Mouse (Mus musculus) C2C12 (cell line): ENCODE data around the gene Galnt10. TPM values are rescaled to one million over a fixed set of nuclear protein-coding genes. Genes with fewer than 3 reads are reported as not detected.
A peak's percentile ranks its signal among the peaks of the same experiment; 100 is the strongest.

Experiments
- H3K27me3 ChIP-seq: one replicate; pipeline ENCODE4 v1.6.1; 2011; ENCODE audit not compliant: control insufficient read depth, insufficient read depth, insufficient read length
- H3K36me3 ChIP-seq: one replicate; pipeline ENCODE4 v1.6.1; 2011; ENCODE audit not compliant: control insufficient read depth, insufficient read depth
- H3K4me3 ChIP-seq: one replicate; pipeline ENCODE4 v1.5.1; 2011; ENCODE audit warnings: mild to moderate bottlenecking, control low read depth; ENCODE audit not compliant: poor library complexity, insufficient read depth, severe bottlenecking
- H3K79me2 ChIP-seq: one replicate; pipeline ENCODE4 v1.6.1; 2011; ENCODE audit not compliant: control insufficient read depth, insufficient read depth
- H3K79me3 ChIP-seq: one replicate; pipeline ENCODE4 v1.6.1; 2011; ENCODE audit warnings: low read depth, control low read depth
- H3ac ChIP-seq: one replicate; pipeline ENCODE3; 2011; ENCODE audit warnings: low read depth; ENCODE audit not compliant: control insufficient read depth, insufficient read length
- CEBPB ChIP-seq: IDR thresholded peaks from one replicate; pipeline ENCODE4 v1.6.1; 2011; ENCODE audit warnings: low read depth, mild to moderate bottlenecking, control low read depth, moderate library complexity
- CTCF ChIP-seq: IDR thresholded peaks from one replicate; pipeline ENCODE4 v1.5.1; 2011; ENCODE audit not compliant: control insufficient read depth, insufficient read depth, insufficient read length
- FOSL1 ChIP-seq: IDR thresholded peaks from one replicate; pipeline ENCODE4 v1.8.0; 2011; ENCODE audit warnings: mild to moderate bottlenecking, low read length; ENCODE audit not compliant: poor library complexity, insufficient read depth, severe bottlenecking
- MAX ChIP-seq: IDR thresholded peaks from one replicate; pipeline ENCODE4 v1.6.1; 2011; ENCODE audit warnings: mild to moderate bottlenecking, control low read depth
- MYOD1 ChIP-seq: IDR thresholded peaks from one replicate; pipeline ENCODE4 v1.6.1; 2011; ENCODE audit warnings: low read depth; ENCODE audit not compliant: control insufficient read depth, insufficient read length
- MYOG ChIP-seq: IDR thresholded peaks from one replicate; pipeline ENCODE4 v1.6.1; 2011; ENCODE audit not compliant: control insufficient read depth, insufficient read length; ENCODE audit errors: extremely low read depth
- USF1 ChIP-seq: IDR thresholded peaks from one replicate; pipeline ENCODE4 v1.6.1; 2011; ENCODE audit warnings: low read depth, mild to moderate bottlenecking, control low read depth, moderate library complexity
- polyA plus RNA-seq: library from polyadenylated mRNA; unstranded; fragments of >200 nt; fragmentation: generic; extraction: Trizol; gene quantifications from one replicate; pipeline ENCODE4 v1.2.1, GENCODE M21; 2012; ENCODE audit warnings: missing spikeins

The Galnt10 gene
- polyA plus RNA-seq, 1 experiment, result 43.0 TPM

DNA sequence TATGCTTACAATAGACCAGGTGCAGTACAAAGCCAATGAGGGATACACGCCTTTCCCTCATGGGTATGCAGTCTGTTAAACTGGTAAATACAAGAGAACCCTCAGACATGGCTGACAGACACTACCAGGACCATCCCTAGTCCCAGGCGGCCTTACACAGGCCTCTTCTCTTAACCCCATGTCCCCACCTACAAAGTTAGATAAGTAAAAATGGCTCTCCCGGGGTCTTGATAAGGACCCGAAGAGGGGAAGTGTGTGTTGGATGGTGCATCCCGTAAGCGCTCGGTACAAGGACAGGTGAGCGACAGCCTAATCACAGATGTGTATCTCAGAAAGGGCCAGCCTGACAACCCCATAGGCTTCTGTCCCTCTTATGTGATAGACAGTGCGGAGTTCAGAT, 42.0 kb downstream of the Galnt10 start:
- Histone ChIP-seq H3K79me2 (peaks cover 45% of the 10 kb centered on the region), H3K27me3 (no peaks in the 10 kb centered on the region), H3K4me3 (no peak overlapping the region), H3K79me3 (peaks cover 5% of the 10 kb centered on the region), H3ac (no peak overlapping the region), H3K36me3 (no peaks in the 10 kb centered on the region)
- TF ChIP-seq MYOD1, result no peak
- TF ChIP-seq MYOG, result no peak
- TF ChIP-seq USF1, result no peak
- TF ChIP-seq CEBPB, result no peak
- TF ChIP-seq MAX, result no peak
- no peak for TF ChIP-seq FOSL1
- no peak for TF ChIP-seq CTCF

DNA sequence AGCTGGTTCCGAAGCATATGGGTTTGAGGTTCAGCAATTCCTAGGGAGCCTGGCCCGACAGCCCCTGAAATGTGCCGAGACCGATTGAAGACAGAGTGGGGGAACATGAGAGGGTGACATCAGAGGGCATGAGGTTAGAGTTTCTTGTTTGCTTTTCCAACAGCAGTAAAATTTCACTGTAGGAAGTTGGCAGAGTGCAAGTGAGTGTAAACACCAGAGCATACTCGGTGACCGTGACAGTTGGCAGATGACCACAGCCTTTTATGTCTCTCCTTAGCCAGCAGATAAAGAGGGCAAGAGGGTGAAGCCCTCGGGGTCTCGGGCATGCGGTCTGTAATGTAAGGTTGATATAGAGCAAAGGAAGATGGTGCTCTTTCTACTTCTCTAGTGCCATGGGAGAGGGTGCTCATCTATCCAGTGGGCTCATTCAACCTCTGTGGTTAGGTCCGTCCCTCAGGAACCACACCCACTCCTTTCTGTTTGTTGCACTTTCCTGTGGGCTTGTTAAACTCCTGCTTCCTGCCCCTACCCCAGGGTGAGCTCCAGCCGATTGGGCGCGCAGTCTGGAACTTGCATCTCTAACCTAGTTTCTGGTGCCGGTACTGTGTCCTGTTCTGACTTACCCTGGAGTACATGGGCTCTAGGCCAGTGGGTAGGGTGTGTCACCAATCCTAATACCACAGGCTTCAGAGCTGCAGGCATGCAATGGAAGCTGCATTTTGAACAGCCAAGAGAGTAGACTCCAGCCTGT, 43.1 kb downstream of the Galnt10 start:
- peak; percentile 14 for TF ChIP-seq MYOD1
- no peak for TF ChIP-seq FOSL1
- TF ChIP-seq CEBPB, result peak; percentile 7
- TF ChIP-seq MYOG, result no peak
- peak overlapping the region; percentile 0 for H3ac ChIP-seq
- peaks cover 55% of the 10 kb centered on the region for H3K79me2 ChIP-seq
- H3K4me3 ChIP-seq, result no peak overlapping the region
- H3K79me3 ChIP-seq, result peaks cover 5% of the 10 kb centered on the region
- no peaks in the 10 kb centered on the region for H3K27me3 ChIP-seq
- peaks cover 2% of the 10 kb centered on the region for H3K36me3 ChIP-seq

DNA sequence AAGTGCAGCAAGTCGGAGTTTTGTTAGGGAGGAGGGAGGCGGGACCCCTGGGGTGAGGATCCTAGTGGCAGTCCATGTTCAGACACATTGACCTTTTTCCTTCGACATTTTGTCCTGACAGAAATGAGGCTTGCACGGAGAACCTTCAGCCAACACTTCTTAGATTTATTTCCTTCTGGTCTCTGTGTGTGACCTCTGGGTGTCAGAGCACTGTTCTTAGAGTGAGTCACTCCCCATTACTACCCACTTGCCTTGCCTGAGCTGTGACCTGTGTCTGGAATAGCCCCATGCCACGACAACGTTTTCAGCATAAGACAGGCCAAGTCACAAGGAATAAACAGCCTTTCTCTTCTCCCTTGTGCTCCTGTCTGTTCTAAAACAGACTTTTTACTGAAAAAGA, 44.6 kb downstream of the Galnt10 start:
- no peak for TF ChIP-seq MAX
- no peak for TF ChIP-seq CEBPB
- TF ChIP-seq MYOD1, result peak; percentile 28
- TF ChIP-seq CTCF, result no peak
- TF ChIP-seq FOSL1, result peak; percentile 64
- no peak for TF ChIP-seq MYOG
- Histone ChIP-seq H3ac (no peak overlapping the region), H3K79me2 (peaks cover 52% of the 10 kb centered on the region), H3K36me3 (peaks cover 7% of the 10 kb centered on the region), H3K4me3 (no peak overlapping the region), H3K27me3 (no peaks in the 10 kb centered on the region), H3K79me3 (peaks cover 6% of the 10 kb centered on the region)

- H3ac ChIP-seq, result no peak overlapping the region
- H3K79me2 ChIP-seq, result peaks cover 44% of the 10 kb centered on the region
- no peak for TF ChIP-seq CTCF
- TF ChIP-seq MYOG, result no peak
- no peak for TF ChIP-seq USF1
- TF ChIP-seq MYOD1, result no peak
Observed at GRCm38 (mm10) chr11:57690836-57691235, 45.6 kb downstream of the Galnt10 start.

DNA sequence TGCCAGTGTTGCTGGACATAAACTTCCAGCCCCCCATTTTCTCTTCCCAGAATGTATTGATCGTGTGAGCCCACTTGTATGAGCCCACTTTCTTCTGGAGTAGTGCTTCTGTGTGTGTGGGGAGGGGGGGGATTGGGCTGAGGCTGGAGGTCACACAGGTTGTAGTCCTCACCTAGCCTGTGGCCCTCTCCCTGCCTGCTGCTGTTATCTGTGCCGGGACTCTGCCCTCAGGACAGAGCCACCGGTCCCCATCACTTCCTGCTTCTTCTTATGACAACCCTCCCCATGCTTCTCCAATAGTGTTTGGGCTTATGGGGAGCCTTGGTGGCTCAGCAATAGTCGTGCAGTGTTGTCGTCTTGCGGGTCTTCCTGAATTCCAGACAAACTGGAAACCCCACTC, 46.7 kb downstream of the Galnt10 start:
- Histone ChIP-seq H3K27me3 (no peaks in the 10 kb centered on the region), H3K36me3 (peaks cover 7% of the 10 kb centered on the region), H3K79me3 (peaks cover 8% of the 10 kb centered on the region), H3ac (no peak overlapping the region), H3K4me3 (no peak overlapping the region), H3K79me2 (peaks cover 41% of the 10 kb centered on the region)
- TF ChIP-seq MYOG (no peak), MAX (no peak), CEBPB (no peak), MYOD1 (no peak), CTCF (no peak), USF1 (no peak), FOSL1 (no peak)

More at GRCm38 (mm10) chr11:57690836-57691235, 45.6 kb downstream of the Galnt10 start:
- H3K4me3 ChIP-seq, result no peak overlapping the region
- peaks cover 6% of the 10 kb centered on the region for H3K79me3 ChIP-seq
- H3K27me3 ChIP-seq, result no peaks in the 10 kb centered on the region
- H3K36me3 ChIP-seq, result peaks cover 7% of the 10 kb centered on the region

DNA sequence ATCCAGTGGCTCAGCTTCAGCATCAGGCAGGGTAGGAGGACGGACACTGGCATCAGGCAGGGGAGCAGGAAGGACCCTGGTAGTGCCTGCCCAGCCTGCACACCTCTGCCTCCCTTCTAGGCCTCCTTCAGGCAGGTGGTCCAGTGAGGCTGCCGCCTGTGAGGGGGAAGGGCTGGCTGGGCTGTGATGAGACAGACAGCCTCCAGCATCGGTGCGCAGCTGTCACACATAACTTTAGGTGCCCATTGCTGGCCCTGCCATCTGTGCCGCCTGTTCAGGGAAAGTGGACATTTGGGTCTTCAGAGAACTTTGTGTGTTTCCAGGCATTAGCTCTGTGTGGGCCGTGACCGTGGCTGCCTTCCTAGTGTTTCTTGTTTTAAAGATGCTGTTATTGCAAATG, 47.5 kb downstream of the Galnt10 start:
- TF ChIP-seq CTCF (no peak), MYOG (no peak)
- Histone ChIP-seq H3K79me3 (peaks cover 8% of the 10 kb centered on the region), H3K4me3 (no peak overlapping the region), H3K36me3 (peaks cover 7% of the 10 kb centered on the region), H3K27me3 (no peaks in the 10 kb centered on the region), H3K79me2 (peaks cover 35% of the 10 kb centered on the region), H3ac (no peak overlapping the region)
